Mouse (Mus musculus): ENCODE results near the gene Tle4. TPM values are rescaled to one million over a fixed set of nuclear protein-coding genes. Genes with fewer than 3 reads are reported as not detected.

The Tle4 gene
- polyA plus RNA-seq, 1 experiment, result 5.4 TPM

- Histone ChIP-seq H3K4me1 (no peaks in the 10 kb centered on the region), H3K4me3 (replicated peaks) (no peak overlapping the region), H3K9me3 (no peaks in the 10 kb centered on the region), H3K36me3 (replicated peaks; ENCODE audit: low read length) (no peaks in the 10 kb centered on the region), H3K27me3 (replicated peaks) (peaks cover 4% of the 10 kb centered on the region)
- TF ChIP-seq GATA1 (IDR thresholded peaks at IDR 0.05; ENCODE audit: borderline replicate concordance, low read length), result no peak
- TF ChIP-seq FLI1 (IDR thresholded peaks at IDR 0.05; ENCODE audit: low read length), result no peak
These were observed 172.7 kb downstream of the Tle4 start for GRCm38 (mm10) chr19:14425122-14425521.

- H3K27me3 ChIP-seq (replicated peaks), result peaks cover 4% of the 10 kb centered on the region
These were observed 173.6 kb downstream of the Tle4 start for GRCm38 (mm10) chr19:14424016-14424964.

GRCm38 (mm10) chr19:14421691-14422090 is 176.2 kb downstream of the Tle4 start:
- H3K36me3 ChIP-seq (replicated peaks; ENCODE audit: low read length), result no peaks in the 10 kb centered on the region
- TF ChIP-seq GATA1 (IDR thresholded peaks at IDR 0.05; ENCODE audit: borderline replicate concordance, low read length) (no peak), FLI1 (IDR thresholded peaks at IDR 0.05; ENCODE audit: low read length) (no peak)
- no peak overlapping the region for H3K4me3 ChIP-seq (replicated peaks)
- H3K9me3 ChIP-seq, result no peaks in the 10 kb centered on the region
- peaks cover 5% of the 10 kb centered on the region; the same call in 1 of the 2 replicates for H3K4me1 ChIP-seq
- H3K27me3 ChIP-seq (replicated peaks), result peaks cover 16% of the 10 kb centered on the region

More at GRCm38 (mm10) chr19:14424016-14424964, 173.6 kb downstream of the Tle4 start:
- H3K4me3 ChIP-seq (replicated peaks), result no peak overlapping the region
- H3K36me3 ChIP-seq (replicated peaks; ENCODE audit: low read length), result no peaks in the 10 kb centered on the region
- no peaks in the 10 kb centered on the region for H3K9me3 ChIP-seq
- H3K4me1 ChIP-seq, result no peaks in the 10 kb centered on the region
- TF ChIP-seq FLI1 (IDR thresholded peaks at IDR 0.05; ENCODE audit: low read length), result no peak

DNA sequence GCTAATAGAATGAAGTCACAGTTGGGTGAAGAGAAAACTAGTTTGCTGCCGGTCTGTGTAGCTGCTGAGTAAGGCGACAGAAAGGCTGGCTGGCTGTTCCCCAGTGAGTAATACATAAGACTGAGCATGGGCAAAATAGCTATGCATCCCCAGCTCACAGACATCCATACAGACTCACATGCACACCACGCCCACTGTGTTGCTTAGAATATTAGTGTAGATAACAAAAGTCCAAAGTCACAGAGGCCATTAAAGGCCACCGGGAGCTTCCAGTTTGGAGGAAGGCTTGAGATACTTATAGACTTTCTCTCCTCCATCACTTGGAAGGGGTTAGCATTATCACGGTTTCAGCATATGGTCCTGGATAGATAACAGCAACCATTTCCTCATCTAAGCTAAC is 178.0 kb downstream of the Tle4 start:
- no peaks in the 10 kb centered on the region for H3K9me3 ChIP-seq
- H3K4me1 ChIP-seq, result peaks cover 5% of the 10 kb centered on the region; the same call in 1 of the 2 replicates
- peaks cover 27% of the 10 kb centered on the region for H3K27me3 ChIP-seq (replicated peaks)
- H3K4me3 ChIP-seq (replicated peaks), result no peak overlapping the region
- no peak for TF ChIP-seq GATA1 (IDR thresholded peaks at IDR 0.05; ENCODE audit: borderline replicate concordance, low read length)
- no peaks in the 10 kb centered on the region for H3K36me3 ChIP-seq (replicated peaks; ENCODE audit: low read length)

DNA sequence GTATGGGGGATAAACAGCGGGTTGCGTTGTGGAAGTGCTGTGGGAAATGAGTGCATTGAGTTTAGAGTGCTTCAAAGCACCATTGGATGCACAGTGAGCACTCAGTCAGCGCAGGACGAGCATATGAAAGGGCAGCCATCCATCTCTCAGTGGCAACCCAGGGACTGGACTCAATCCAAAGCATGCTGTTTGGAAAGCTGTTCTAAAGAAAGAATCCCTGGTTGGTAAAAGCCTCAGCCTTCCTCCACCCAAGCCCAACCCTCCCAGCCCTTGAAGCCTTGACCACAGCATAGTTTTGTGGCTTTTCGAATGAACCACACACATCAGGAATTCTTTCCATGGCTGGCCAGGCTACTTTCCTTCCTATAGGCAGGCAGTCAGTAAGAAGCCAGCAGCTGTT is 181.0 kb downstream of the Tle4 start:
- Histone ChIP-seq H3K4me3 (replicated peaks) (no peak overlapping the region), H3K36me3 (replicated peaks; ENCODE audit: low read length) (no peaks in the 10 kb centered on the region), H3K9me3 (0 out of 2 replicates have a peak, but pooled peaks cover 4% of the 10 kb centered on the region), H3K4me1 (peaks cover 5% of the 10 kb centered on the region; the same call in 1 of the 2 replicates), H3K27me3 (replicated peaks) (peaks cover 31% of the 10 kb centered on the region)
- TF ChIP-seq GATA1 (IDR thresholded peaks at IDR 0.05; ENCODE audit: borderline replicate concordance, low read length), result no peak

DNA sequence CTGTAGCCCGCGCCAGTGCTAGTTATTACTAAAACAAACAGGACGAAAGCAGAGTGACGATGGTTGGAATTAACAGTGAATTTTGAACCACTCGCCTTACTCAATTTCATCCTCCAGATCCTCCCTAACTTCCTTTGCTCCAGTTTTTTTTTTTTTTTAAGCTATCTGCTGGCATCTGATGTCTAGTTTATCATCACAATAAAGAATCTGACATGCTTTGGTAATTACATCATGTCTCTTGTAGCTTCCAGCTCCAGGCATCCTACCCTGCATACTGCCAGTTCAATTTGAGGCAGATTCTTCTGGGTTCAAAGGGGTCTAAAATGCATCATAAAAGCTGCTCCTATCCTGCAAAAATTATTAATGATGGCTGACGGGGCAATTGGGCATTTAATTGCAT is 181.9 kb downstream of the Tle4 start:
- no peaks in the 10 kb centered on the region for H3K36me3 ChIP-seq (replicated peaks; ENCODE audit: low read length)
- H3K4me1 ChIP-seq, result peaks cover 5% of the 10 kb centered on the region; the same call in 1 of the 2 replicates
- 0 out of 2 replicates have a peak, but pooled peaks cover 4% of the 10 kb centered on the region for H3K9me3 ChIP-seq
- H3K27me3 ChIP-seq (replicated peaks), result peaks cover 31% of the 10 kb centered on the region
- TF ChIP-seq FLI1 (IDR thresholded peaks at IDR 0.05; ENCODE audit: low read length), result no peak
- no peak overlapping the region for H3K4me3 ChIP-seq (replicated peaks)

DNA sequence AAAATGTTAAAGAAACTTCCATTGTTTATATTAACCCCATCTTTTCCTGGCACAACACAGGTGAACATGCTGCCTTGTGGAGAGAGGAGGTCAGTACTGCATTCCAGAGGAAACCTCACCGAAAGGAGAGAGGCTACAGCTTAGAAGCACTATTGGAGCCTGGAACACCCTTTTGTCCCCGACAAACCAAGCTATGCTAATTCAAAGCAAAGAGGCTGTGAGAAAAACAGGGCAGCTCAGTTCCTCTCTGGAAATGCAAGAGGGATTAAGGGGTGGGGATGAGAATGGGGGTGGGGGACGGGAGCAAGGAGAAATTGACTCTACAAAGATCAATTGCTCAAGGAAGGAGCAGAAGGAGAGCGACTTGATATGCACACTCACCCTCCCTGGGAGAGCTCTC is 182.9 kb downstream of the Tle4 start:
- no peak for TF ChIP-seq FLI1 (IDR thresholded peaks at IDR 0.05; ENCODE audit: low read length)
- TF ChIP-seq GATA1 (IDR thresholded peaks at IDR 0.05; ENCODE audit: borderline replicate concordance, low read length), result no peak
- H3K4me3 ChIP-seq (replicated peaks), result no peak overlapping the region
- H3K9me3 ChIP-seq, result 0 out of 2 replicates have a peak, but pooled peaks cover 4% of the 10 kb centered on the region
- no peaks in the 10 kb centered on the region for H3K36me3 ChIP-seq (replicated peaks; ENCODE audit: low read length)
- peaks cover 5% of the 10 kb centered on the region; the same call in 1 of the 2 replicates for H3K4me1 ChIP-seq
- peaks cover 30% of the 10 kb centered on the region for H3K27me3 ChIP-seq (replicated peaks)

GRCm38 (mm10) chr19:14406603-14407002 is 191.2 kb downstream of the Tle4 start:
- no peak for TF ChIP-seq FLI1 (IDR thresholded peaks at IDR 0.05; ENCODE audit: low read length)
- TF ChIP-seq GATA1 (IDR thresholded peaks at IDR 0.05; ENCODE audit: borderline replicate concordance, low read length), result no peak

More at GRCm38 (mm10) chr19:14406603-14407002, 191.2 kb downstream of the Tle4 start:
- H3K4me3 ChIP-seq (replicated peaks), result no peak overlapping the region
- H3K36me3 ChIP-seq (replicated peaks; ENCODE audit: low read length), result no peaks in the 10 kb centered on the region
- H3K4me1 ChIP-seq, result no peaks in the 10 kb centered on the region
- H3K9me3 ChIP-seq, result no peaks in the 10 kb centered on the region
- peaks cover 11% of the 10 kb centered on the region for H3K27me3 ChIP-seq (replicated peaks)

All from megakaryocyte, embryonic 14.5 days (primary cell).